Comparison of ENCODE assay signal across 9 mouse cellular contexts in the genomic region with DNA sequence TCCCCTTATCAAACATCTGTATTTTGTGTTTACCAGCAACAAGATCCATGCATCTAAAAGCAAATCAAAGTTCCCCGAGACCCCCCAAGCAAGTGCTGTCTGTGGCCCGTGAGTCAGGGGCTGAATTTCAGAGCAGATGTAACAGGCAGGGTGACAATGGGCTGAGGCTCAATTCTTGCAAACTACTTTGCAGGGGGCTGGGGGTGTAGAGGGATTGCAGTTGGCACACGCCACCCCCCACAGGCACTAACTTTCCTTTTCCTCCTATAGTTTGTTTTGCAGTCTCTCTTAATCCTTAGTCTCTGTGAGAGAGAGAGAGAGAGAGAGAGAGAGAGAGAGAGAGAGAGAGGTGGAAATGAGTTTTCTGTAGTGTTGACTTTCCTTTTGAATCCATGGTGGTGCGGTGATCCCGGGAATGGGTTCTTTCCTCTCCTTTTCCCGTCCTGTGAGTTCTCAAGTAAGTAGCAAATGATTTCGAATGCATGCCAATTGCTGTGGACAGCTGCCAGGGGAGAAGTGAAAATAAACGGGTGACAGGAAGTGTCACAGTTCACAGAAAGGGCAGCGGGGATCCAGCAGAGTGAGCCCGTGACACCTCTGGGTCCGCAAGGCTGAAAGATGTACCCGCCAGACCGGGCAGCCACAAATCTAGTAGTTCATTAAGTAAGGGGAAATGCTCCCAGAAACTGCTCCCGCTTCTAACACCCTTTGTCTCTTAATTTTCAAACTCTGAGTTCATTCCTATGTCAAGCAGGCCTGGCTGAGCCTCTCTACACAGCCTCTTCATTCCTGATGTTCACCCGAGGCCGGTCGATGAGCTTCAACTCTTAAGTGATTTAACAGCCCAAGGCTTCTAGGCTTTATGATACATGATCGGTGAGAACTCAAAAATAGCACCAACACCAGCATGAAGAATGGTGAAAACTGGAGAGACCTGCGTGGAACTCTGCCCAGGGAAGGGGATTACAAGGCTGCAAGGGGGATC.
DNase-seq lines count a peak whose midpoint lies in the region; ATAC-seq lines count a peak whose summit lies in the region.
"Had no signal": no experiment of that assay in that cellular context is flagged by ENCODE, and none has a peak within 500 bp of the region (broad histone marks: within the 10 kb centered on the region; RNA-seq: fewer than 3 reads in every experiment).

No protein-coding gene starts in this region.

- peaks cover 26% of the 10 kb centered on the region for H3K27me3 ChIP-seq in midbrain, embryonic 10.5 days (ENCODE audit: low read depth, poor library complexity, severe bottlenecking)
- no peaks in the 10 kb centered on the region for H3K27me3 ChIP-seq in midbrain, embryonic 16.5 days (ENCODE audit: control insufficient read depth, insufficient read depth, low read depth, low read length)
- no peaks in the 10 kb centered on the region for H3K27me3 ChIP-seq in embryonic facial prominence, embryonic 14.5 days (replicated peaks; ENCODE audit: control insufficient read depth, insufficient read depth, low read length)
- H3K27me3 ChIP-seq in hindbrain, embryonic 13.5 days = peaks cover 9% of the 10 kb centered on the region; the same call in 1 of the 2 replicates
- no peaks in the 10 kb centered on the region for H3K27me3 ChIP-seq in limb, embryonic 15.5 days

- no peaks in the 10 kb centered on the region for H3K9me3 ChIP-seq in midbrain, embryonic 10.5 days (replicated peaks)
- H3K9me3 ChIP-seq in midbrain, embryonic 16.5 days (replicated peaks; ENCODE audit: control insufficient read depth, low read length, poor library complexity, severe bottlenecking) = 0 out of 2 replicates have a peak, but pooled peaks cover 2% of the 10 kb centered on the region
- H3K9me3 ChIP-seq in embryonic facial prominence, embryonic 14.5 days (ENCODE audit: control insufficient read depth, low read length) = no peaks in the 10 kb centered on the region
- no peaks in the 10 kb centered on the region for H3K9me3 ChIP-seq in hindbrain, embryonic 13.5 days
- no peaks in the 10 kb centered on the region for H3K9me3 ChIP-seq in limb, embryonic 15.5 days
- H3K9me3 ChIP-seq: G1E had no signal

- H3K4me3 ChIP-seq in midbrain, embryonic 10.5 days = peak overlapping the region; percentile 11; the same call in 1 of the 2 replicates
- no peak overlapping the region for H3K4me3 ChIP-seq in midbrain, embryonic 16.5 days (ENCODE audit: low read depth, low read length)
- no peak overlapping the region for H3K4me3 ChIP-seq in embryonic facial prominence, embryonic 14.5 days (ENCODE audit: low read depth, low read length)
- H3K4me3 ChIP-seq in hindbrain, embryonic 13.5 days = no peak overlapping the region
- no peak overlapping the region for H3K4me3 ChIP-seq in limb, embryonic 15.5 days

- H3K36me3 ChIP-seq in midbrain, embryonic 10.5 days = no peaks in the 10 kb centered on the region
- H3K36me3 ChIP-seq in midbrain, embryonic 16.5 days (ENCODE audit: control insufficient read depth, insufficient read depth, low read length) = no peaks in the 10 kb centered on the region
- H3K36me3 ChIP-seq in embryonic facial prominence, embryonic 14.5 days (ENCODE audit: control insufficient read depth, insufficient read depth, low read length) = no peaks in the 10 kb centered on the region
- no peaks in the 10 kb centered on the region for H3K36me3 ChIP-seq in hindbrain, embryonic 13.5 days
- no peaks in the 10 kb centered on the region for H3K36me3 ChIP-seq in limb, embryonic 15.5 days
- H3K36me3 ChIP-seq: G1E had no signal

- 19% methylated on average over 19 of the region's 19 CpGs for WGBS in midbrain, embryonic 10.5 days
- 21% methylated on average over 19 of the region's 19 CpGs for WGBS in midbrain, embryonic 16.5 days
- WGBS in embryonic facial prominence, embryonic 14.5 days = 19% methylated on average over 19 of the region's 19 CpGs
- 18% methylated on average over 19 of the region's 19 CpGs for WGBS in hindbrain, embryonic 13.5 days
- WGBS in limb, embryonic 15.5 days = 16% methylated on average over 19 of the region's 19 CpGs

- intact Hi-C loops in left cerebral cortex, postnatal 25 days (cut with DNase I) = no loop called here

- H3K4me2 ChIP-seq in midbrain, embryonic 16.5 days (ENCODE audit: low read length) = no peak overlapping the region; the same call in 1 of the 2 replicates
- peak overlapping the region; percentile 28; the same call in 1 of the 2 replicates for H3K4me2 ChIP-seq in embryonic facial prominence, embryonic 14.5 days (ENCODE audit: low read depth, low read length)
- H3K4me2 ChIP-seq in hindbrain, embryonic 13.5 days = peak overlapping the region; percentile 26
- H3K4me2 ChIP-seq in limb, embryonic 15.5 days = peak overlapping the region; percentile 29

- ATAC-seq in midbrain, embryonic 16.5 days = no peak
- no peak for ATAC-seq in embryonic facial prominence, embryonic 14.5 days (ENCODE audit: low read depth)
- no peak for ATAC-seq in hindbrain, embryonic 13.5 days (ENCODE audit: low FRiP score)
- no peak for ATAC-seq in limb, embryonic 15.5 days (ENCODE audit: insufficient number of reproducible peaks, low FRiP score, low TSS enrichment, low read depth)

- peak; percentile 23 for DNase-seq in midbrain, embryonic 10.5 days (ENCODE audit: low spot score)
- DNase-seq in embryonic facial prominence, embryonic 14.5 days (ENCODE audit: low spot score) = peak; percentile 57
- peak; percentile 11 to 40 for DNase-seq in natural killer cell, adult 2 months (ENCODE audit: low spot score in 2 of 2)
- DNase-seq in layer of hippocampus, adult 9-11 months = no peak
- no peak for DNase-seq in left cerebral cortex, postnatal 25 days (ENCODE audit: low spot score in 2 of 2)

- H3K9ac ChIP-seq in midbrain, embryonic 16.5 days (ENCODE audit: low read depth, low read length) = no peak overlapping the region
- no peak overlapping the region for H3K9ac ChIP-seq in embryonic facial prominence, embryonic 14.5 days (ENCODE audit: low read depth, low read length)
- H3K9ac ChIP-seq in hindbrain, embryonic 13.5 days = no peak overlapping the region
- H3K9ac ChIP-seq in limb, embryonic 15.5 days = no peak overlapping the region

- H3K4me1 ChIP-seq in midbrain, embryonic 10.5 days = peaks cover 13% of the 10 kb centered on the region
- H3K4me1 ChIP-seq in midbrain, embryonic 16.5 days (ENCODE audit: control insufficient read depth, insufficient read depth, low read length) = no peaks in the 10 kb centered on the region
- H3K4me1 ChIP-seq in embryonic facial prominence, embryonic 14.5 days (ENCODE audit: control insufficient read depth, insufficient read depth, low read length) = peaks cover 10% of the 10 kb centered on the region
- peaks cover 8% of the 10 kb centered on the region for H3K4me1 ChIP-seq in hindbrain, embryonic 13.5 days (replicated peaks)
- peaks cover 11% of the 10 kb centered on the region; the same call in 1 of the 2 replicates for H3K4me1 ChIP-seq in limb, embryonic 15.5 days

- no peak overlapping the region for H3K27ac ChIP-seq in midbrain, embryonic 10.5 days (replicated peaks)
- no peak overlapping the region for H3K27ac ChIP-seq in midbrain, embryonic 16.5 days (ENCODE audit: low read length)
- H3K27ac ChIP-seq in embryonic facial prominence, embryonic 14.5 days (replicated peaks; ENCODE audit: low read depth, low read length) = no peak overlapping the region
- H3K27ac ChIP-seq in hindbrain, embryonic 13.5 days = no peak overlapping the region
- H3K27ac ChIP-seq in limb, embryonic 15.5 days = no peak overlapping the region

Comparison
In these comparisons a context has a peak if more than half of its experiments do, and no peak if none do; other contexts are left out.
1. DNase-seq: peak in midbrain, embryonic 10.5 days (single experiment), embryonic facial prominence, embryonic 14.5 days (single experiment) and natural killer cell, adult 2 months (2 of 2); none in layer of hippocampus, adult 9-11 months (single experiment) and left cerebral cortex, postnatal 25 days (0 of 2).